Mouse (Mus musculus): ENCODE data around the gene Arvcf. TPM values are rescaled to one million over a fixed set of nuclear protein-coding genes. Genes with fewer than 3 reads are reported as not detected.
A peak's percentile ranks its signal among the peaks of the same experiment; 100 is the strongest.

Gene Arvcf
- polyA plus RNA-seq, 1 experiment from 2014 or later: 9.7 TPM

GRCm38 (mm10) chr16:18362948-18363347 lies 15.0 kb downstream of the Arvcf start:
- 69% methylated on average over 8 of the region's 8 CpGs for WGBS (ENCODE audit: insufficient replicate concordance)
- H3K9me3 ChIP-seq (ENCODE audit: low read length): no peaks in the 10 kb centered on the region; the same call in 1 of the 2 replicates
- H3K27me3 ChIP-seq (ENCODE audit: insufficient read depth, low read length): no peaks in the 10 kb centered on the region
- no peak overlapping the region for H3K9ac ChIP-seq (replicated peaks)
- H3K4me2 ChIP-seq (ENCODE audit: low read depth, low read length): no peak overlapping the region
- no peak overlapping the region for H3K4me3 ChIP-seq (ENCODE audit: low read depth, low read length)
- TF ChIP-seq EP300 (IDR thresholded peaks at IDR 0.05; ENCODE audit: low read depth) (no peak), CTCF (IDR thresholded peaks at IDR 0.05; ENCODE audit: low read depth) (no peak)
- DNase-seq: no peak
- H3K4me1 ChIP-seq (ENCODE audit: insufficient read depth): peaks cover 3% of the 10 kb centered on the region; the same call in 1 of the 2 replicates
- no peak overlapping the region for H3K27ac ChIP-seq (ENCODE audit: low read depth)
- ATAC-seq: 0 out of 2 replicates have a peak, but pooled peaks have one; percentile 13
- no peaks in the 10 kb centered on the region for H3K36me3 ChIP-seq (replicated peaks; ENCODE audit: insufficient read depth, low read length)

GRCm38 (mm10) chr16:18366849-18367248 lies 18.9 kb downstream of the Arvcf start:
- no peaks in the 10 kb centered on the region; the same call in 1 of the 2 replicates for H3K9me3 ChIP-seq (ENCODE audit: low read length)
- 77% methylated on average over 4 of the region's 4 CpGs for WGBS (ENCODE audit: insufficient replicate concordance)
- H3K4me1 ChIP-seq (ENCODE audit: insufficient read depth): peaks cover 9% of the 10 kb centered on the region
- no peak for DNase-seq
- H3K27ac ChIP-seq (ENCODE audit: low read depth): no peak overlapping the region
- H3K4me2 ChIP-seq (ENCODE audit: low read depth, low read length): no peak overlapping the region
- no peaks in the 10 kb centered on the region for H3K27me3 ChIP-seq (ENCODE audit: insufficient read depth, low read length)
- no peaks in the 10 kb centered on the region for H3K36me3 ChIP-seq (replicated peaks; ENCODE audit: insufficient read depth, low read length)
- TF ChIP-seq EP300 (IDR thresholded peaks at IDR 0.05; ENCODE audit: low read depth) (no peak), CTCF (IDR thresholded peaks at IDR 0.05; ENCODE audit: low read depth) (no peak)
- H3K4me3 ChIP-seq (ENCODE audit: low read depth, low read length): no peak overlapping the region
- H3K9ac ChIP-seq (replicated peaks): no peak overlapping the region
- no peak for ATAC-seq

GRCm38 (mm10) chr16:18370197-18370596 lies 22.2 kb downstream of the Arvcf start:
- Histone ChIP-seq H3K4me2 (ENCODE audit: low read depth, low read length) (no peak overlapping the region), H3K27me3 (ENCODE audit: insufficient read depth, low read length) (no peaks in the 10 kb centered on the region), H3K9me3 (ENCODE audit: low read length) (no peaks in the 10 kb centered on the region; the same call in 1 of the 2 replicates), H3K4me3 (ENCODE audit: low read depth, low read length) (no peak overlapping the region), H3K4me1 (ENCODE audit: insufficient read depth) (peaks cover 6% of the 10 kb centered on the region), H3K27ac (ENCODE audit: low read depth) (no peak overlapping the region), H3K36me3 (replicated peaks; ENCODE audit: insufficient read depth, low read length) (no peaks in the 10 kb centered on the region), H3K9ac (replicated peaks) (no peak overlapping the region)
- DNase-seq (no peak), ATAC-seq (no peak)
- no peak for TF ChIP-seq CTCF (IDR thresholded peaks at IDR 0.05; ENCODE audit: low read depth)
- peak; percentile 35; the same call in 1 of the 2 replicates for TF ChIP-seq EP300 (IDR thresholded peaks at IDR 0.05; ENCODE audit: low read depth)
- WGBS (ENCODE audit: insufficient replicate concordance): 50% methylated on average over 3 of the region's 3 CpGs

GRCm38 (mm10) chr16:18373632-18374031 lies 25.6 kb downstream of the Arvcf start:
- H3K4me2 ChIP-seq (ENCODE audit: low read depth, low read length): no peak overlapping the region
- H3K4me3 ChIP-seq (ENCODE audit: low read depth, low read length): no peak overlapping the region
- WGBS (ENCODE audit: insufficient replicate concordance): 86% methylated on average over 4 of the region's 4 CpGs
- no peaks in the 10 kb centered on the region for H3K36me3 ChIP-seq (replicated peaks; ENCODE audit: insufficient read depth, low read length)
- no peak for TF ChIP-seq EP300 (IDR thresholded peaks at IDR 0.05; ENCODE audit: low read depth)
- TF ChIP-seq CTCF (IDR thresholded peaks at IDR 0.05; ENCODE audit: low read depth): no peak
- no peaks in the 10 kb centered on the region for H3K9me3 ChIP-seq (ENCODE audit: low read length)
- H3K9ac ChIP-seq (replicated peaks): no peak overlapping the region
- H3K27me3 ChIP-seq (ENCODE audit: insufficient read depth, low read length): no peaks in the 10 kb centered on the region
- no peak overlapping the region for H3K27ac ChIP-seq (ENCODE audit: low read depth)
- DNase-seq (no peak), ATAC-seq (no peak)
- peaks cover 19% of the 10 kb centered on the region for H3K4me1 ChIP-seq (ENCODE audit: insufficient read depth)

GRCm38 (mm10) chr16:18376297-18376954 lies 28.4 kb downstream of the Arvcf start:
- peak overlapping the region; percentile 51; the same call in 1 of the 2 replicates for H3K27ac ChIP-seq (ENCODE audit: low read depth)
- no peak for DNase-seq
- H3K4me1 ChIP-seq (ENCODE audit: insufficient read depth): peaks cover 13% of the 10 kb centered on the region
- H3K4me3 ChIP-seq (ENCODE audit: low read depth, low read length): no peak overlapping the region
- no peak for TF ChIP-seq CTCF (IDR thresholded peaks at IDR 0.05; ENCODE audit: low read depth)
- TF ChIP-seq EP300 (IDR thresholded peaks at IDR 0.05; ENCODE audit: low read depth): no peak
- H3K36me3 ChIP-seq (replicated peaks; ENCODE audit: insufficient read depth, low read length): no peaks in the 10 kb centered on the region
- 42% methylated on average over 6 of the region's 7 CpGs for WGBS (ENCODE audit: insufficient replicate concordance)
- H3K9me3 ChIP-seq (ENCODE audit: low read length): no peaks in the 10 kb centered on the region
- H3K9ac ChIP-seq (replicated peaks): no peak overlapping the region
- no peaks in the 10 kb centered on the region for H3K27me3 ChIP-seq (ENCODE audit: insufficient read depth, low read length)
- H3K4me2 ChIP-seq (ENCODE audit: low read depth, low read length): no peak overlapping the region
- ATAC-seq: 0 out of 2 replicates have a peak, but pooled peaks have one; percentile 17

GRCm38 (mm10) chr16:18377203-18377602 lies 29.2 kb downstream of the Arvcf start:
- TF ChIP-seq EP300 (IDR thresholded peaks at IDR 0.05; ENCODE audit: low read depth) (no peak), CTCF (IDR thresholded peaks at IDR 0.05; ENCODE audit: low read depth) (no peak)
- Histone ChIP-seq H3K4me2 (ENCODE audit: low read depth, low read length) (no peak overlapping the region), H3K27me3 (ENCODE audit: insufficient read depth, low read length) (no peaks in the 10 kb centered on the region), H3K36me3 (replicated peaks; ENCODE audit: insufficient read depth, low read length) (no peaks in the 10 kb centered on the region), H3K4me3 (ENCODE audit: low read depth, low read length) (no peak overlapping the region), H3K9me3 (ENCODE audit: low read length) (no peaks in the 10 kb centered on the region), H3K9ac (replicated peaks) (no peak overlapping the region; the same call in 1 of the 2 replicates), H3K4me1 (ENCODE audit: insufficient read depth) (peaks cover 13% of the 10 kb centered on the region), H3K27ac (ENCODE audit: low read depth) (peak overlapping the region; percentile 51)
- DNase-seq (no peak), ATAC-seq (peak; percentile 82)
- WGBS (ENCODE audit: insufficient replicate concordance): 31% methylated on average over 3 of the region's 3 CpGs

Measured in liver, postnatal 0 days (tissue).